Mouse (Mus musculus) spleen, adult 2 months (tissue): ENCODE results near the gene 2310039H08Rik.
"Not testable (repeated sequence)": the region's sequence is repeated elsewhere in the genome, so short reads cannot be mapped to it uniquely, and the experiment has no call there.

ENCODE experiments used
- CTCF ChIP-seq: fragments of 200-500 bp; IDR thresholded peaks from 2 replicates; pipeline ENCODE4 v1.5.1; 2011; ENCODE audit warnings: mild to moderate bottlenecking, inconsistent platforms; ENCODE audit not compliant: insufficient read depth, insufficient read length, insufficient replicate concordance; ENCODE audit errors: extremely low read depth
- POLR2A ChIP-seq: fragments of 200-500 bp; IDR thresholded peaks from 2 replicates; pipeline ENCODE4 v1.6.1; 2011; ENCODE audit warnings: low read depth, low read length, inconsistent platforms

DNA sequence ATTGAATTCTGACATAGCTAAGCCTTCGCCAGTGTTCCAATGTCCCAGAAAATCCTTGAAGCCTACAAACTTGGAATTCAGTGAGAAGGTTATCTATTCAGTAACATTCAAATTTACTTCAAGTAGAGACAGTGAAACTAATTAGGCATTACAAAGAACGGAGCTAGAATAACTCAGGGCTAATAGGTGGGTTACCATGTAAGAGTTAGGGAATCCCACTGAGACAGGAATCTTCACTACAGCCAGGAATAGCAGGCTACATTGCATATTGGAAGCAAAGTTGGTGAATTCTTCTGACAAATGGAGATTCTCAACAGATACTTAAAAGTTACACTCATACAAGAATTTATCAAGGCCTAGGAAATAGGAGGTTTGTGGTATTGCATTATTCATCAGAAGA, 15.5 kb downstream of the 2310039H08Rik start:
- TF ChIP-seq POLR2A, CTCF: not testable (repeated sequence)
